Mouse (Mus musculus) left cerebral cortex, postnatal 25 days (tissue): ENCODE results near the gene Afap1l2. TPM values are rescaled to one million over a fixed set of nuclear protein-coding genes. Genes with fewer than 3 reads are reported as not detected.

Experiments used
- DNase-seq, 2 experiments: peaks; one replicate each; pipeline ENCODE4 v3.0.0; 2022; ENCODE audit warnings: low spot score in 2 of 2, mixed read lengths in 1 of 2
- intact Hi-C: fragments of 180-260 bp; cut with DNase I; formaldehyde crosslinking; loops from one replicate; pipeline ENCODE4 v1.15.1; 2025
- total RNA-seq, 2 experiments: library from RNA; stranded (reverse); gene quantifications; 2 replicates each; pipeline ENCODE4 v1.2.3; 2021

Afap1l2 gene
- total RNA-seq, 2 experiments from 2014 or later: 9.8 to 10.8 TPM

DNA sequence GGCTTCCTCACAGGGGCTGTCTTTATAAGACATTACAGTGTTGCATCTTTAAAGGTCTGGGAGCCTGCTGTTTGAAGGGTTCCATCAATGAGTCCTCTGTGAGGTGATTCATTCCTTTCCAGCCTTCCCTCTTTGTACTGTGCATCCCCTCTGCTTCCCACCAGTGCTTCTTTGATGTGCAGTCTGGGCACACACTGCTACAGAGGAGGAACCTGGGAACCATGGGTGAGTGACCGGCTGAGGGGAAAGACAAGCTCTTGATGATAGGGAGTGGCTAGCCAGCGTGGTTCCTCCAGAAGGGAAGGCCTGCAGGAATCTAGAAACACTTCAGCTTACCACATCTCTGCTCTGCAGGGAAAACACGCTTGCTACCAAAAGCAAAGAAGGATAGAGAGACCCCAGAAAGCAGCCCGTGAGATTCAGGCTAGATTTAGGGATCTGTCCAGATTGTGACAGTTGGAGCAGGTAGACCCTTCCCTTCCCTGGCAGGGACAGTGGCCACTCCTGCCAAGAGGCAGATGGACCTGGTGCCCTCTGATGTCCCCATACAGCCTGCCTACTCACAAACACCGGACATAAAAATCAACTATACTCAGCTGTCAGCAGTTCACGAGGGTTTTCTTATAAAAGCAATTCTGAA, 59.9 kb downstream of the Afap1l2 start:
- intact Hi-C loops: no loop called here
- DNase-seq: no peak

- intact Hi-C loops: no loop called here
- DNase-seq: no peak
Measured at GRCm38 (mm10) chr19:56946727-56947126, 61.3 kb downstream of the Afap1l2 start.

DNA sequence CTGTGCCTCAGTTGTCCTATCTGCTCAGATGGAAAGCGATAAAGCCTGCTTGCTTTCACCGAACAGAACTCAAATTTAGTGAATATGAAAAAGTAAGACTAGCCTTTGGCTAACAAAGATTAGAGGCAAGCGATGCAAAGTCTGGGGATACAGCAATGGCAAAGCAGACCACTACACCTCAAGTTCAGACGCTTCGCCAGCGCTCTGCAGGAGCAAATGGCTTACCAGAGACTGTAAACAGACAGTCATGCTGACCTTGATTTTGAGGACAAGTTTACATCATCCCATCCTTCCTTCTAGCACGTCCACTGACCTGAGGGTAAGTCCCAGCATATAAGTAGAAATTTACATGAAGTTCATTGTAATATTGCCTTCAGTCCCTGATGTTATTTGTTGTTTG, 61.8 kb downstream of the Afap1l2 start:
- intact Hi-C loops: no loop called here

GRCm38 (mm10) chr19:56945621-56946020, 62.4 kb downstream of the Afap1l2 start:
- intact Hi-C loops: no loop called here
- DNase-seq: no peak

More for the DNA sequence above, 61.8 kb downstream of the Afap1l2 start:
- DNase-seq: no peak

DNA sequence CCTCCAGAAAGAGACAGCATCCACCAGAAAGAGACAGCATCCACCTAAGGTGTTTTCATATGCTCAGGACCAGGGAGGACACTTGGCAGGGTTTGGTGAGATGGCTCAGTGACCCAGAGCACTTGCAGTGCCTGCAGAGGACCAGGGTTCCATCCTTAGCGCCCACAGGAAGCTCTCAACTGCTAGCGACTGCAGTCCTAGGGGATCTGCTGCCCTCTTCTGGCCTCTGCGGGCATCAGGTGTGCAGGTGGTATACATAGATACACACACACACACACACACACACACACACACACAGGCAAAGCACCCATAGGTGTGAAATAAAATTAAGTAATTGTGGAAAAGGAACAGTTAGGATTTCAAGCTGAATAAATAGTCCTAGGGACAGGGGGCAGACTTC, 63.2 kb downstream of the Afap1l2 start:
- no peak for DNase-seq
- intact Hi-C loops: no loop called here

DNA sequence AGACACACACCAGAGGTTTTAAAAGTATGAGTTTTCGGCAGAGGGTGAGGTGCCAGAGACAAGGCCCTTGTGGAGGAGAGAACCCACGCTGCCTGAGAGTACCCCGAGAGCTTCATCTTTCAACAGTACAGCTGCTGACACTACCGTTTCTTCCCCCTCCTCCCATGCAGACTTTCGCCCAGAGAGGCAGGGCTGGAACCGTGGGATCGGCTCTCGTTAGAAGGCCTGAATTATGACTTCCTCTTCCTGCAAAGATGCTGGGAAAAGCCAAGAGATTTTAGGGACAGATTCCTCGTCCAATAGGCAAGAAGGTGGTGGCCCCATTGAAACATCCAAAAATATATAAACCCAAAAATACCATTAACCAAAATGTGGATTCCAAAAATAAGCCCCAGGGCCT, 63.8 kb downstream of the Afap1l2 start:
- intact Hi-C loops: no loop called here
- DNase-seq: peak in 1 of 2 experiments; percentile 43

DNA sequence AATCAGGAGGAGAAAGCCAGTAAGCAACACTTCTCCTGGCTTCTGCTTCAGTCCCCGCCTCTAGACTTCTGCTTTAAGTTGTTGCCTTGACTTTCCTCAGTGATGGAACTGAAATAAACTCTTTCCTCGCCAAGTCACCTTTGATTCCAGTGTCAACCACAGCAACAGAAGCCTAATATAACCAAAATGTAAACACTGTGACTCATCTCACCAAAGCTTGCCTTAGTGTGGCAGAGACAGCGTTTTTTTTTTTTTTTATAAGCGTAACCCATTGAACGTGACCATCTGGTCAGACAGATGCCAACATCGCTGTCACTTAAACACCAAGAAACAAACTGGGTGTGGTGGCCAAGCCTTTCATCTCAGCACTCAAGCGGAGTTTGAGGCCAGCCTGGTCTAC, 65.8 kb downstream of the Afap1l2 start:
- intact Hi-C loops: no loop called here
- no peak for DNase-seq

DNA sequence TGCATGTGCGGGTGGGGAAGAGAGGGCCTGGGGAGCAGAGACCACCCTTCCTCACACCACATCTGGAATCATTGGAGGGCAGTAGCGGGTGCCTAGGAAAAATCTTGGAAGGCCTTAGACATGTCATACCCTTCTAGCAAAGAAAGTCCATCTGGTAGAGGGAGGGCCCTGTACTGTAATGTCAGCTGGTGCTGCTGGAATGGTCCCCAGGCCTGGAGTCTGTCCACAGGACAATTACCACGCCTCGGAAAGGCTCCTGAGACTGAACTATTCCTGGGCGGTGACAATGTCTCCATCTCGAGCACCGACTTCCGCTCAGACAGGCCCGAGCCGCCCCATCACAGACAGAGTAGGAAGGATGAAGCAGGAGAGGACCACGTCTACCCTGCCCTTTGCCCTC, 67.5 kb downstream of the Afap1l2 start:
- no peak for DNase-seq
- intact Hi-C loops: no loop called here

DNA sequence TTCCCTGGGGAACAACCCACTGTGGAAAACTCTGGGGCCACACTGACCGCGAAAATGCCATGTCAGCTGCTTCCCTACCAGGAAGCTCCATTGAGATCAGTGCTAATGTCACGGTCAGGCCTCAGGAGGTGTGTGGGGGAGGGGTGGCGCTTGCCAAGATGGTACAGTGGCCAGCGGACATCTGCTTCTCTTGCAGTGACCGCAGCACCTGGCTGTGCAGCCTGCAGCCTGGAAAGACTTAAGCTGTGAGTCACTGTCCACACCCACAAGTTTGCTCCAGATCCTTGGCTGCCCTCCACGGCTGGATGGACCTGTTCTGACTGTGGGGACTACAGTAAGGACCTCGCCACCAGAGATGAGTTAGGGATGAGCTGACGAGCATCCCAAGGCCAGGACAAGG, 68.2 kb downstream of the Afap1l2 start:
- intact Hi-C loops: no loop called here
- peak in 1 of 2 experiments; percentile 13 for DNase-seq

DNA sequence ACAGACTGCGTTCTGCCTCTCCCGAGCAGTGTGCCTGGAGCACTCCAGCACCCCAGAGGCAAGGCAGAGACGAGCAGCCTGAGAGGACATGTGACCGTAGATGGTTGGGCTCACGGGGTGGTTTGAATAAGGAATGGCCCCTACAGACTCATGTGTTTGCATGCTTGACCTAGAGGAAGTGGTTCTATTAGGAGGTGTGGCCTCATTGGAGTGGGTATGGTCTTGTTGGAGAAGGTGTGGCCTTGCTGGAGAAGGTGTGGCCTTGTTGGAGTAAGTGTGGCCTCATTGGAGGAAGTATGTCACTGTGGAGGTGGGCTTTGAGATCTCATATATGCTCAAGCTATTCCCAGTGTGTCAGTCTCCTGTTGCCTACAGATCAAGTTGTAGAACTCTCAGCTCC, 70.1 kb downstream of the Afap1l2 start:
- DNase-seq: no peak
- intact Hi-C loops: no loop called here

DNA sequence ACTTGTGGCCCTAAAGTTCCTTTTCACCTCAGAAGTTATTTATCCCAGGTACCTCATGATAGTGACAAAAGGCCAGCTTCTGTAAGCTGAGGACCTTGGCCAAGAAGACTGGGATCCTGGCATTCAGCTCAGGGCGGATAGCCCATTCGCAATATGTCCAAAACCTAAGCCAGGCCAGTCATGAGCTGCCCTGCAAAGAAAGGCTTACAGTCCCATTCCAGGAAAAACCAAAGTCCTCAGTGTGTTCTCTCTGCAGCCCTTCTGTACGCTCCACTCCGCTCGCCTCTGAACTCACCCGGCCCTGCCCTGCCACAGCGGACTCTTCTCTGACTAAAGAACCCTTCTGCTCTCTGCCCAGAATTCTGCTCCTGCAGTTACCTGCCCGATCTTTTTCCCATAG, 71.8 kb downstream of the Afap1l2 start:
- DNase-seq: no peak
- intact Hi-C loops: no loop called here

DNA sequence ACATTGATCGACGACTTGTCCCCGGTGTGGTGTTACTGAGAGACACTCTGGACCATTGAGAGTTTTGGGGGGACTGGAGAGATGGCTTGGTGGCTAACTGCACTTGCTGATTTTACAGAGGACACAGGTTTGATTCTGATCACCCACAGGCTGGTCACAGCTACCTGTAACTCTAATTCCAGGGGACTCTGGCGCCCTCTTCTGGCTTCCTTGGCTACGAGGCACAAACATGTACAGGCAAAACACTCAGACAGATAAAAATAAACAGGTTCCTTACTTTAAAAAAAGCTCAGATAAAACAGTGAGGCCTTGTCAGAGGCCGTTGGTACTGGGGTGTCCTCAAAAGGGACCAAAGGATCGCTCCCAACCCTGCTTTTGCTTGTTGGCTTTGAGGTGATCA, 72.3 kb downstream of the Afap1l2 start:
- intact Hi-C loops: no loop called here

DNA sequence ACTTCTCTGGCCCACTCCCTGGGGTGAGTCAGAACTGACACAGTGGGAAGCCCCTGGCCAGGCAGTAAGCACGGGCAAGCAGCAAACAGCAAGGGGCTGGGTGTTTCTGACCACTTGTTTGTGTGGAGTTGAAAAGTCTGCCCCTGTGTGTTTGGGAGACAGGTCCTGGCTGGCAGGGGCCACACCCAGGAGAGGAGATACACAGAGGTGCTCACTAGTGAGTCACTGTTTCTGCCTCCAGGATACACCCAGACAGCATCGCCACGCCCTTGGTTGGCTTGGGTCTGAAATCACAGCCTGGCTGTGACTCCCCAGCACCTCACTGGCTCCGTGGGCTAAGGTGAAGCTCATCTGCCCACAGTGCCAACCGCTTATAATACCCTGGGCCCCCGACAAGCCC, 72.9 kb downstream of the Afap1l2 start:
- no peak for DNase-seq
- intact Hi-C loops: no loop called here

More for the DNA sequence above, 72.3 kb downstream of the Afap1l2 start:
- DNase-seq: no peak

GRCm38 (mm10) chr19:56933800-56934199, 74.2 kb downstream of the Afap1l2 start:
- intact Hi-C loops: no loop called here
- DNase-seq: no peak

DNA sequence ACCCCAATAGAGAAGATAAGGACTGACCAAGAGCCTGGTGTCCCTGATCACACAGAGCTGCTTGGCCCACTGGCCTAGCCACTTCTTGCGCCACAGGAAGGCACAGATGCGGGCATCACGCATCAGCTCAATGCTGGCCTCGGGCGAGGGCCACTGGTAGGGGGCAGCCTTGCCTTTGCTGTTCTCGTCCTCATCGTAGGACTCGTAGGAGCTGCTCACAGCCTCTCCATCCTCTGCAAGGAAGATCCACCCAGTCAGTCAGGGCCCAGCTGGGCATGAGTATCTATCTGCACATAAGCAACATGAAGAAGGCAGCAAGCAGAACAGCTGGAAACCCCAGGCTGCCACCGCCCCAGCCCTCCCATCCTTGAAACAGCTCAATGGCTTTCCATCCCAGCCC, 78.0 kb downstream of the Afap1l2 start:
- no peak for DNase-seq
- intact Hi-C loops: no loop called here

GRCm38 (mm10) chr19:56929392-56929791, 78.6 kb downstream of the Afap1l2 start:
- intact Hi-C loops: loop anchor here (5.0 kb wide), 1 partner anchor 208 kb away; no protein-coding TSS in a partner anchor
- no peak for DNase-seq

DNA sequence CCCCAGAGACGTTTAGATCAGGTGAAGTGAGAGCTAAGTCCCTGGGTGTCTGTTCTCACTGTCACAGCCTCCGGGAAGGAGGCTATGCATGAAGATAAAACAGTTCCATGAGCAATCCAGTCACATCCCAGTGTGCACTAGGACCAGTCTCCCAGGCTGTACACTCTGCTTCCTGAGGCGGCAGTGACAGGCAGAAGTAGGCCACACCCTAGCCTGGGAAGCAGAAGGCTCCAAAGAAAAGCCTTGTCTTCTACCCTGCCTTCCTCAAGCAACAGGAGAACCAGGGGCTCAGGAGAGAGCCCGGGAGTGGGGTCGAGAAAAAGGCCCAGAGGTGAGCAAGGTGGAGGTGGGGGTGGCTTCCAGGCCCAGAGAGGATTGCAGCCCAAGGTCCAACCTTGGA, 86.3 kb downstream of the Afap1l2 start:
- intact Hi-C loops: loop anchor here (1.0 to 5.0 kb wide), 2 partner anchors 87 to 411 kb away; partner anchors contain the start of gene Afap1l2
- DNase-seq: no peak

DNA sequence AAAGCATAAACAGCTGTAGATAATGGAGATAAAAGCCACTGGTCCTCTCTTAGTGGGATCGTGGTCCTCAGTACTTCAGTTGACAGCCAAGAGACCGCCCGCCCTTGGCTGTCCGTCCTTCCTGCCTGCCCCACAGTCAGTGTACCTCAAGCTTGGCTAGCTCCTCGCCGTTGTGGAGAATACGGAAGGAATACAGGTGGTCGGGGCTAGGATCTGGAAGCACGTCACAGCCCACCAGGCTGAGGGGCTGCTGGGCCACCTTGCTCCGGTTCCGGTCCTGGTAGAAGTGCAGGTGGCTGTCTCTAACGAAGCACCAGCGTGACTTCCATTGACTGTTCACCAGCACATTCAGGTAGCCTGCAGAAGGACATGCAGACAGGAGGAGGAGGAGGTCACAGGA, 87.8 kb downstream of the Afap1l2 start:
- no peak for DNase-seq
- intact Hi-C loops: loop anchor here (5.0 kb wide), 1 partner anchor 412 kb away; no protein-coding TSS in a partner anchor

GRCm38 (mm10) chr19:56919628-56920027, 88.4 kb downstream of the Afap1l2 start:
- intact Hi-C loops: loop anchor here (1.0 to 5.0 kb wide), 3 partner anchors 112 to 413 kb away; no protein-coding TSS in a partner anchor
- DNase-seq: peak; percentile 77 to 91

DNA sequence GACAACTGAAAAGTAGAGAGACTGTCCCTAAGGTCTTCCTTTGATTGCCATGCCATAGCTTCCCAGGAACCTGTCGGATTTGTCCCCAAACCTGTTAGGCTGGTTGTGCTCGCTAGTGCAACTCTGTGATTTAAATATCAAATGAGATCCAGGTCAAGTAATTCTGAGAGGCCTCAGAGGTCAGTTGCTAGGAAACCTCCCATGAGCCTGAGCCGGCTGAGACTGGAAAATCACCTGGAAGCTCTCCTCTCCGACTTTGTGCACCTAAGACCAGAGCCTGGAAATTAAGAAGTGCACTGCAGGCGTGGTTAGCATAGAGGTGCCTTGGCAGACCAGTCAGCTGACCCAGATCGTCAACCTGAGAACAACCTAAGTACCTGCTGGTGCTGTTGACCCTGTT, 92.9 kb downstream of the Afap1l2 start:
- DNase-seq: no peak
- intact Hi-C loops: no loop called here

GRCm38 (mm10) chr19:56914658-56915057, 93.4 kb downstream of the Afap1l2 start:
- intact Hi-C loops: no loop called here
- no peak for DNase-seq

GRCm38 (mm10) chr19:56913761-56914160, 94.3 kb downstream of the Afap1l2 start:
- DNase-seq: no peak
- intact Hi-C loops: no loop called here
